9 mouse cellular contexts compared by ENCODE assay signal in genomic region chr2:25240723-25241437, GRCm38 (mm10). TPM values are rescaled to one million over a fixed set of nuclear protein-coding genes. Genes with fewer than 3 reads are reported as not detected.
DNase-seq lines count a peak whose midpoint lies in the region; ATAC-seq and TF ChIP-seq lines count a peak whose summit lies in the region.
"Had no signal": no experiment of that assay in that cellular context is flagged by ENCODE, and none has a peak within 500 bp of the region (broad histone marks: within the 10 kb centered on the region; RNA-seq: fewer than 3 reads in every experiment).

No protein-coding gene starts in this region.

- H3K9ac ChIP-seq in forebrain, embryonic 16.5 days (replicated peaks; ENCODE audit: low read depth, low read length), result peak overlapping the region; percentile 73
- H3K9ac ChIP-seq in lung, embryonic 15.5 days, result peak overlapping the region; percentile 23; the same call in 1 of the 2 replicates

- ATAC-seq in forebrain, embryonic 16.5 days, result peak; percentile 86
- peak; percentile 83 for ATAC-seq in lung, embryonic 15.5 days (ENCODE audit: borderline replicate concordance, extremely low read depth, low FRiP score, low TSS enrichment)
- ATAC-seq in neutrophil, adult 5-6 weeks (ENCODE audit: extremely low read depth, insufficient number of reproducible peaks, low FRiP score, poor library complexity, severe bottlenecking), result 0 out of 2 replicates have a peak, but pooled peaks have one; percentile 15

- H3K4me2 ChIP-seq in forebrain, embryonic 16.5 days (ENCODE audit: low read length), result peak overlapping the region; percentile 67
- peak overlapping the region; percentile 97 for H3K4me2 ChIP-seq in lung, embryonic 15.5 days

- peaks cover 30% of the 10 kb centered on the region for H3K4me1 ChIP-seq in forebrain, embryonic 16.5 days (replicated peaks; ENCODE audit: control insufficient read depth, insufficient read depth, low read length)
- peaks cover 27% of the 10 kb centered on the region for H3K4me1 ChIP-seq in lung, embryonic 15.5 days

- TF ChIP-seq CTCF in layer of hippocampus, adult 2 months (conservative IDR thresholded peaks at IDR 0.05), result no peak

- no peaks in the 10 kb centered on the region for H3K36me3 ChIP-seq in forebrain, embryonic 16.5 days (ENCODE audit: control insufficient read depth, insufficient read depth)
- no peaks in the 10 kb centered on the region for H3K36me3 ChIP-seq in lung, embryonic 15.5 days

- no peaks in the 10 kb centered on the region for H3K27me3 ChIP-seq in forebrain, embryonic 16.5 days (replicated peaks; ENCODE audit: control insufficient read depth, insufficient read depth, low read length)
- H3K27me3 ChIP-seq in lung, embryonic 15.5 days, result peaks cover 30% of the 10 kb centered on the region

- peak overlapping the region; percentile 73 for H3K27ac ChIP-seq in forebrain, embryonic 16.5 days (ENCODE audit: low read length)
- peak overlapping the region; percentile 50 for H3K27ac ChIP-seq in layer of hippocampus, adult 2 months
- peak overlapping the region; percentile 22; the same call in 1 of the 2 replicates for H3K27ac ChIP-seq in lung, embryonic 15.5 days

- H3K4me3 ChIP-seq in forebrain, embryonic 16.5 days (replicated peaks; ENCODE audit: low read length), result peak overlapping the region; percentile 71
- peak overlapping the region; percentile 70 for H3K4me3 ChIP-seq in layer of hippocampus, adult 2 months
- peak overlapping the region; percentile 50 for H3K4me3 ChIP-seq in lung, embryonic 15.5 days

- peak; percentile 98 for DNase-seq in R1 (ENCODE audit: low read depth, low spot score)
- DNase-seq in cerebellum, adult 11-12 months, result peak; percentile 78
- DNase-seq in heart, postnatal 4 days, result peak; percentile 59
- DNase-seq in layer of hippocampus, adult 2 months (ENCODE audit: low spot score in 2 of 2), result peak; percentile 71 to 78
- peak; percentile 74 for DNase-seq in thymus, postnatal 4 days

- H3K9me3 ChIP-seq in forebrain, embryonic 16.5 days (ENCODE audit: control insufficient read depth, low read length), result no peaks in the 10 kb centered on the region
- no peaks in the 10 kb centered on the region for H3K9me3 ChIP-seq in lung, embryonic 15.5 days

- under 1% methylated on average over 29 of the region's 29 CpGs for WGBS in forebrain, embryonic 16.5 days
- WGBS in lung, embryonic 15.5 days, result under 1% methylated on average over 29 of the region's 29 CpGs

RNA-seq across cellular contexts. Expression of gene Rnf208, which starts 1.2 kb away (rescaled TPM):
- 91.6 and 106 TPM in 2 replicates for polyA plus RNA-seq in forebrain, embryonic 16.5 days (2015; fragmentation: Nextera tagmentation; extraction: Ambion mirVana)
- 1 to 10 TPM; 1.5 to 3.0 TPM for total RNA-seq in heart, postnatal 4 days (2021)
- 100 to 1,000 TPM; 228 to 232 TPM for total RNA-seq in layer of hippocampus, adult 2 months (2021)
- 8.9 and 9.9 TPM in 2 replicates for polyA plus RNA-seq in lung, embryonic 15.5 days (2015; fragmentation: Nextera tagmentation; extraction: Ambion mirVana)
- total RNA-seq in neutrophil, adult 5-6 weeks (2017), result 0.58 TPM in 1 of 2 replicates, not detected in the other

RNA-seq across cellular contexts. Expression of gene Cysrt1, which starts 1.4 kb away (rescaled TPM):
- 0.33 TPM in 1 of 2 replicates, not detected in the other for polyA plus RNA-seq in forebrain, embryonic 16.5 days (2015; fragmentation: Nextera tagmentation; extraction: Ambion mirVana)
- total RNA-seq in heart, postnatal 4 days (2021), result not detected
- total RNA-seq in layer of hippocampus, adult 2 months (2021), result not detected
- polyA plus RNA-seq in lung, embryonic 15.5 days (2015; fragmentation: Nextera tagmentation; extraction: Ambion mirVana), result 0.19 and 0.35 TPM in 2 replicates
- total RNA-seq in neutrophil, adult 5-6 weeks (2017), result 1.0 TPM in 1 of 2 replicates, not detected in the other

RNA-seq across cellular contexts. Expression of gene Rnf224, which starts 4.3 kb away (rescaled TPM):
- polyA plus RNA-seq in forebrain, embryonic 16.5 days (2015; fragmentation: Nextera tagmentation; extraction: Ambion mirVana), result not detected in 2 replicates
- not detected for total RNA-seq in heart, postnatal 4 days (2021)
- not detected for total RNA-seq in layer of hippocampus, adult 2 months (2021)
- not detected in 2 replicates for polyA plus RNA-seq in lung, embryonic 15.5 days (2015; fragmentation: Nextera tagmentation; extraction: Ambion mirVana)
- not detected in 2 replicates for total RNA-seq in neutrophil, adult 5-6 weeks (2017)
- polyA plus RNA-seq: large intestine, adult 2 months had no signal

RNA-seq across cellular contexts. Expression of gene AL732309.1, which starts 5.8 kb away (rescaled TPM):
- 5.8 and 9.0 TPM in 2 replicates for polyA plus RNA-seq in forebrain, embryonic 16.5 days (2015; fragmentation: Nextera tagmentation; extraction: Ambion mirVana)
- 1 to 10 TPM; 1.3 to 1.8 TPM for total RNA-seq in heart, postnatal 4 days (2021)
- 1 to 10 TPM; 2.2 to 2.4 TPM for total RNA-seq in layer of hippocampus, adult 2 months (2021)
- polyA plus RNA-seq in lung, embryonic 15.5 days (2015; fragmentation: Nextera tagmentation; extraction: Ambion mirVana), result 3.5 and 5.0 TPM in 2 replicates
- total RNA-seq in neutrophil, adult 5-6 weeks (2017), result 6.1 and 8.7 TPM in 2 replicates

RNA-seq across cellular contexts. Expression of gene Slc34a3, which starts 6.7 kb away (rescaled TPM):
- polyA plus RNA-seq in forebrain, embryonic 16.5 days (2015; fragmentation: Nextera tagmentation; extraction: Ambion mirVana), result not detected in 2 replicates
- total RNA-seq in heart, postnatal 4 days (2021), result not detected
- total RNA-seq in layer of hippocampus, adult 2 months (2021), result not detected
- polyA plus RNA-seq in lung, embryonic 15.5 days (2015; fragmentation: Nextera tagmentation; extraction: Ambion mirVana), result not detected in 2 replicates
- not detected in 2 replicates for total RNA-seq in neutrophil, adult 5-6 weeks (2017)

Comparison
In these comparisons a context has a peak if more than half of its experiments do, and no peak if none do; other contexts are left out.
1. Peak in every context shown above with its lines: DNase-seq, ATAC-seq, H3K4me3 ChIP-seq and H3K27ac ChIP-seq.
2. ATAC-seq: peak in every context shown above with its lines; median percentile 86 in forebrain, embryonic 16.5 days; 83 in lung, embryonic 15.5 days; 15 in neutrophil, adult 5-6 weeks.
3. H3K27ac ChIP-seq: peak in every context shown above with its lines; median percentile 73 in forebrain, embryonic 16.5 days; 50 in layer of hippocampus, adult 2 months; 22 in lung, embryonic 15.5 days.
4. RNA of gene Rnf208, which starts 1.2 kb away (total RNA-seq): 228 to 232 TPM in layer of hippocampus, adult 2 months; 1.5 to 3.0 TPM in heart, postnatal 4 days and 0.58 TPM in neutrophil, adult 5-6 weeks; every median in the first group is over 10 times any median in the second.